Mouse (Mus musculus): ENCODE measurements around the gene Cdk5rap1.

Cdk5rap1 gene

GRCm38 (mm10) chr2:154372842-154373500 is at the start of gene Cdk5rap1:
Cdk5rap1 (minus strand) TSS chr2:154373010.
- DNase-seq (ENCODE audit: extremely low spot score, low spot score): no peak

DNA sequence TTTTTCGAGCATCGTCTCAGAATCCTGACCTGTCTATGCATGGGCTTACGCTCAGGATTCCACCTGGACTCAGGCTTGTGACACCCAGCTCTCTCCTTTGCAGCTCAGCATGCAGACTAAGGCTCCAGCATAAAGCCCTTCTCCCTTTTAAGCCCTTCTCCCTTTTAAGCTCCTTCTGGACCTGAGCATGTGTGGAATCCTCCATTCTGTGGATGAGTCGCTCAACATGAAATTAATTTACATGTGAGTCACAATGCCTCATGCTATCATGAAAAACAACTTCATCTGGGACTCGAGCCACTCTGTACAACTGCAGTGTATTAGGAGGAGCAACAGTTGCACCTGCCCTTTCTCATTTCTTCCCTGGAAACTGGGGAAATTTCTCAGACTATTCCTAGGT is 49.4 kb upstream of the Cdk5rap1 start:
- DNase-seq (ENCODE audit: extremely low spot score, low spot score): no peak

DNA sequence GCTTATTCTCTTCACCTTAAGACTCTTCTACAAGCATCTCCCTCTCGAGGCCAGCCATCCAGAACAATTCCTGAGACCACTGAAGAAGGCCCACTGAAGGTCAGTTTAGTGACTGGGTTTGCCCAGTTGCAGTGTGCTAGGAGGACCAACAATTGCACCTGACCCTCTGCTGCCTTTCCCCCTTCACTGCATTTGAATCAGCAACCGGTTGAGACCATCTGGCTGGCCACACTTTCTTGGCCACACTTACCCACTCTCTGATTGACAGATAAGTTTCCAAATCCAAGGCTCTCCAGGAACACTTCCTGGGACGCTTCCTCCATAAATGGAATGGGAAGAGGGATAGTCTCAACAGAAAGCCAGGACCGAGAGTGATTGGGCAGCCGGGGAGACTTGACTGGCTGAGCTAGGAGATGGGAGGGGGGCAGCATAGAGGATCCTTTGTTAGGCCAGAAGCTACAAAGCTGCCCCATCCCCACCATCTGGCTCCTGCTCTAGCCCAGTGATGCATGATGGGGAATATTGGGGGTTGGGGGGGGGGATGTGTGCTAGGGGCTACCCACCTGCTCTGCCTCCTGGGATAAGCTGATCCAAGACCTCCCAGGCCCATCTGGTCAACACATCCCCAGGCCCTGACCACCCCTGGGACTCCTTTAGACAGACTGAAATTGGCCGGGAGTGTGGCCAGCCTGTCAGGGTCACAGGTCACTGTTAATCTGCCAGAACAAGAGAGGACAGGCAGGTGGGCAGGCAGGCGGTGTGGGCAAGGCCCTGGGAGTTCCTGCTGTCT is 48.3 kb upstream of the Cdk5rap1 start:
- DNase-seq (ENCODE audit: extremely low spot score, low spot score): peak; percentile 83

GRCm38 (mm10) chr2:154419631-154420515 is 47.1 kb upstream of the Cdk5rap1 start:
- no peak for DNase-seq (ENCODE audit: extremely low spot score, low spot score)

GRCm38 (mm10) chr2:154418001-154418400 is 45.2 kb upstream of the Cdk5rap1 start:
- no peak for DNase-seq (ENCODE audit: extremely low spot score, low spot score)

DNA sequence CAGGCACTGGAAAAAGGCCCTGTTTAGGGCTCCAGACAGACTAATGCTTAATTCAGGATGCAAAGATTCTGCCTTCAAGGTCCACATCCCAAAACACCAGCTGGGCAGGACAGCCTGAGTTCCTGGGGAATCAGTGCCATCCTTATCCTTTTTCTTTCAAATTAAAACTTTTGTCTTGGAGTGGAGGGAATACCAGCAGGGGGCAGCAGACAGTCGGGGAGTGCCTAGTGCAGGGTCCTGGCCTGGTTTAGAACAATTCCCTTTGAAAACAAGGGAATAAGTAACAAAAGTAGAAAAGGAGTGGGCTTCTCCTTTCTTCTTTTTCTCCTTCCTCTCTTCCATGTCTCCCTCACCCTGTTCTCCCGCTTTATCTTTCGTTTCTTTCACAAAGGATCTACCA is 44.3 kb upstream of the Cdk5rap1 start:
- peak; percentile 76 for DNase-seq (ENCODE audit: extremely low spot score, low spot score)

GRCm38 (mm10) chr2:154412018-154412666 is 39.3 kb upstream of the Cdk5rap1 start:
- DNase-seq (ENCODE audit: extremely low spot score, low spot score): no peak

- no peak for DNase-seq (ENCODE audit: extremely low spot score, low spot score)
Measured at GRCm38 (mm10) chr2:154410355-154410754, 37.5 kb upstream of the Cdk5rap1 start.

GRCm38 (mm10) chr2:154407643-154408445 is 35.0 kb upstream of the Cdk5rap1 start, which contains the start of gene Snta1:
Snta1 (minus strand) TSS chr2:154408099.
- DNase-seq (ENCODE audit: extremely low spot score, low spot score): peak; percentile 79

- DNase-seq (ENCODE audit: extremely low spot score, low spot score): no peak
Measured at GRCm38 (mm10) chr2:154407063-154407642, 34.3 kb upstream of the Cdk5rap1 start.

- no peak for DNase-seq (ENCODE audit: extremely low spot score, low spot score)
Measured at GRCm38 (mm10) chr2:154405447-154405994, 32.7 kb upstream of the Cdk5rap1 start.

GRCm38 (mm10) chr2:154402811-154403210 is 30.0 kb upstream of the Cdk5rap1 start:
- DNase-seq (ENCODE audit: extremely low spot score, low spot score): no peak

- DNase-seq (ENCODE audit: extremely low spot score, low spot score): no peak
Measured at GRCm38 (mm10) chr2:154401976-154402375, 29.2 kb upstream of the Cdk5rap1 start.

DNA sequence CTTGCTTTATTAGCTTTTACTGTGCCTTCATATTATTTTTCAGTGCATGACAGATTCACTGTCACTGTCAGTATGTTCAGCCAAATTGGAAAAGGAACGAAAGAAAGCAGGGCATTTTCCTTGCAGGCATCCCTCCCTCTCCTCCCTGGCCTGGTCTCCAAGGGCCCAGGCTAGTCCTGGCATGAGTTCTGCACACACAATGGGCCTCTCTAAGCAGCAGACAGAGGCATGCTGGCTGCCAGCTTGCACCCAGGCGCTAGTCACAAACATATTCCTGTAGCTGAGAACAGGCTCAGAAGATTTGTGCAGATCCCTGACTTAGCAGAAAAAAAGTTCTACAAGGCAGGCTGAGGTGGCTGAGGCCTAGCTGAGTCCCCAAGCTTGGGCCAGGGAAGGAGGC is 26.5 kb upstream of the Cdk5rap1 start:
- DNase-seq (ENCODE audit: extremely low spot score, low spot score): no peak

GRCm38 (mm10) chr2:154398267-154398666 is 25.5 kb upstream of the Cdk5rap1 start:
- no peak for DNase-seq (ENCODE audit: extremely low spot score, low spot score)

DNA sequence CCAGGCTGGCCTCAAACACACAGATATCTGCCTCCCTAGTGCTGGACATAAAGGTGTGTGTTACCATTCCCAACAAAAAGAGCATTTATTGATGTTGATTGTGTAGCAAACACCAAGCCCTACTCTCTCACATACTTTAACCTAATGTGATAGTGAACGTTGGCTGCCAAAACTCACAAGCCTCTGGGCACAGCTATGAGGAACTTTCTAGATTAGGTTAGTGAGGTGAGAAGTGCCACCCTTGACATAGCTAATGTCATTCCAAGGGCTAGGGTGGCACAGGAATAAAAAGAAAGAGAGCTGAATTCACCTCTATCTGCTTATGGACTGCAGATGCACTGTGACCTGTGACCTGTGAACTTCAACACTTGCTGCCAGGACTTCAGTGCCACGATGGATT is 23.7 kb upstream of the Cdk5rap1 start:
- no peak for DNase-seq (ENCODE audit: extremely low spot score, low spot score)

DNA sequence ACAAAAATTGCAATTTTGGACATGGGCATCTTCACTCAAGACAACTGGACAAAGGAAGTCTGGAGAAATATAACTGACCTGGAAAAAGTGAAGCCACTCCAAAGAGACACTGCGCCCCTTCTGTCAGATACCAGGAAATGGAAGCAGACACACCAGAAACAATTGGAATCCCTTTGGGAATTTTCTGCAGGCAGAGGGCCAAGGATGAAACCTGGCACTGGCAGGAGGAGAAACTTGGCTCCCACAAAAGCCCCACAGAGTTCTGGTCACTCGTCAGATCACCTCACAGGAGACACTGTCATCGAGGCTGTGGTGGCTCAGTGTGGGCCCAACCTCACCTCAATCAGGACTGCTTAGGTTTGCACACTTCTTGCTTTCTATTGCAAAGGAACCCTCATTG is 21.8 kb upstream of the Cdk5rap1 start:
- DNase-seq (ENCODE audit: extremely low spot score, low spot score): no peak

DNA sequence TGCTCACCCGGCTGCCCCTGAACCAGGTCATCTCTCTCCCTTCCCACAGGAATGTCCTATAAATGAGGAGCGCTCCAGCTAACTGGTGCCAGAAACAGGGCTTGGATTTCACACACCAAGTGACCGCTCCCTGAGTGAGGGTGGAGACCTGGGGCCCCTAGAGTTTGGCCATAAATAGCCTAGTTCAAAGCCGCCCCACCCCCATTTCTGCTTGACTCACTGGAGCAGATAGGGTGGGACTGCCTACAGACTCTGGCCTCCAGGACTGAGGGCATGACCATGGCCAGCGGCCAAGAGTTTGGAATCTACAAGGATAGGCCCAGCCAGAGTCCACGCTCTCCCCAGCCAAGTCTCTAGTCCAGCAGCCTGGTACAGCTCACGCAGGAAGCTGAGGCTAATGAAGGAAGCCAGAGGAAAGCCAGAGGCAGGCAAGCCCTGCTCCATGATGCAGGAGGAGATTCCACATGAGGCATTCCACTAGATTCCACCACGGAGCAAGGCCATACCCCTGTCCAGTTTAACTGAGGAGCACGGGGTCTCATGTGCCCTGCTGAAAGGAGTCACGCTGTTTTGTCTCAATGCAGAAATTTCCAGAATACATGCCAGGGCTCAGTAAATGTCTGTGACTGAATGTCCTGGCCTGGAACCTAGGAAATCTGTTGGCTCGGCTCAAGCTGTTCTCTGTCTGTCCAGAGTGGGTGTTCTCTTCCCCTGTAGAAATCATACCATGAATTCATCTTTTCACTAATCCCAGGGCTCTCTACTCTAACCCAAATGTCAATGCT is 17.6 kb upstream of the Cdk5rap1 start:
- no peak for DNase-seq (ENCODE audit: extremely low spot score, low spot score)

DNA sequence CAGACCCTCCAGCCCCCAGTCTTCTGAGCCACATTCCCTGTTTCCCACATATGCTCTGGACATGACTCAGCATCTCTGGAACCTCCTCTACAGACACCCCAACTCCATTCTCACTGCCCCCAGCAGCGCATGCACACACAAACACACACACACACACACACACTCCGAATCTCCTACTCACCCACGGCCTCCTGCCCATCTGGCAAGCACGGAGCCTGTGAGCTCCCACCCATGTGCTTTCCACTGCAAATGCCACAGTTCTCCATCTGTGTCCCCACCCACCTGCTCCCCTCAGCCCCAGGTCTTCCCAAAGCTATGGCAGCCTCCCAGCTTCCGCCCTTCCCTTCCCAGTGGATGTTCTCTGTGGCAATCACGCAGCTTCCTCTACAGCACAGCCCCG is 6.3 kb upstream of the Cdk5rap1 start:
- no peak for DNase-seq (ENCODE audit: extremely low spot score, low spot score)

Data from neural tube, embryonic 10.5 days (tissue).